Mouse (Mus musculus): ENCODE measurements around the gene Ttc23.
A peak's percentile ranks its signal among the peaks of the same experiment; 100 is the strongest.

Ttc23 gene

DNA sequence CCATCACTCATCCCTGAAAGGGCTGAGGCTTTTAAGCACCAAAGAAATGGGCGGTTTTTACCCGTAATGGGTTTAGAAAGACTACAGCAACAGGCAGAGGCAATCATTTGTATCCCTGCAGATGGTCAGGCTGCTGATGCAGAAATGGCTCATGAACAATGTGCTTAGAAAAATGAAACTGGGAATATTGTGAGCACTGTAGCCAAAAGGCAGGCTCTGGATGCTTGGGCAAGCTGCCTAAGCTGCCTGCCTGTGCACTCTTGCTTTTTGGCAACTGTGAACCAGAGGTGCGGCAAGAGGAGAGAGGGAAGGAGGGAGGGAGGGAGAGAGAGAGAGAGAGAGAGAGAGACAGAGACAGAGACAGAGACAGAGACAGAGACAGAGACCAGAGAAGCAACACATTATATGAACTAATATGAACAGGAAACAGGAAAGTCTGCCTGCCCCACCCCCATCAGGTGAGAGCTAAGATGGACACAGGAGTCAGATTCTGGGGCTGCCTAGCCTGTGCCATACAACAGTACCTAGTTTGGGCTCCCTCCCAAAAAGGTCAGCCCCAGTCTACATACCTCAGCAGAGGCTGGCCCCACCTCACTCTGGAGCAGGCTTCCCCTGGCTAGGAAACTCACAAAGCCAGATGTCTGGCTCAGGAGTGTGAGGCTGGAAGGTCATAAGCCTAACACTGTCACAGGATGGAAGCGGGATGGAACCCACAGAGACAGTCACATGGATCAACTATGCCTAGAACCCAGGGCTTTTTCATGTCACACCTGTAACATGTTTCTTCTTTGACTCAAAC, 102.4 kb downstream of the Ttc23 start:
- DNase-seq: no peak

DNA sequence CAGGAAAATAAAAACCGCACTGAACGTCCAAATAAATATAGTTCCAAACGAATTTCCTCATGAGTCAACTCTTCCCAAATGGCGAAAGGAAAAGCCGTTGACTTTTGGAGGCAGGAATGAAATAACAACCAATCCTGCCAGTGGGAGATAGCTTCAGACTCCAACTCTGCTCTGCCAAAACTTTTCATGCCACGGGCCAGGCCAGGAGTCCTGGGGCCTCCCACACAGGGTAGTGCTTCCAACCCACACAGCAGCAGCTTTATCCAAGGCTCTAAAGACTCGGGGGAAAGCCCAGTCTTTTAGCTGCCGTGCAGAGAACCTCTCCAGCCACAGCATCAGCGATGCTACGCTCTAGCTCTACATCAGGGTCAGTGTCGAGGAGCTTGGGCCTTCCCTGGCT, 107.4 kb downstream of the Ttc23 start:
- no peak for DNase-seq

DNA sequence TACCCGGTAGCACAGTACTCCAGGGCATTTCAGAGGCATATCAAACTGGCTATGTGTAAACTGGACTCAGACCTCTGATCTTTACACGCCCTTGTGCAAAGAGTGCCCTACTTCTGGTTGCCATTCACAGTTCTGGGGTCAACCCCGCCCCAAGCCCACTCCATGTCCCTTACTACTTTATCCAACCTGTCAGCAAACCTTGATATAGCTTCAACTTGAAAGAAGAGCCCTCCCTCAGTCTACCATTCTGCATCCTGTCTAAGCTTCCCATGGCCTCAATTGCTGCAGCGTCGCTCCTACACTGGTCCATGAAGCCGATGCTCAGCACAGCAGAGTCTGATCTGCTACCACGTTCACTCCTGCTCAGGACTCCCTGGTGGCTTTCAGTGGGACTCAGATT, 108.2 kb downstream of the Ttc23 start:
- DNase-seq: no peak

DNA sequence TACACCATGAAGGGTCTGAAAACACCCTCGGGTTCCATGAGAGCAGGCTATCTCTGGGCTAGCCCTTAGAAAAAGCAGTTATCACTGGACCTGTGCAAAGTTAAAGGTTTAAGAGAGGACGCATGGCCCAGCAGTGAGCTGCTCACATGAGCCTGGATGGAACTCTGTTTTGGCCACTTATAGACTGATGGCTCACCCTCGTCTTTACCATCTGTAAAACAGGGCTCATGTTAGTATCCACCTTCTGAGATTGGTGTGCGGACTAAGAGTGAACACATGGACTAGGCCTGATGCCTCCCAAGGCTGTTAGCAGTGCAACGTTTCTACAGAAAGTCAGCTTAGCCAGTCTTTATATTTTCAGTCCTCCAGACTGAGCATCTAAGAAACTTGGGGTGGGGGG, 109.4 kb downstream of the Ttc23 start:
- no peak for DNase-seq

DNA sequence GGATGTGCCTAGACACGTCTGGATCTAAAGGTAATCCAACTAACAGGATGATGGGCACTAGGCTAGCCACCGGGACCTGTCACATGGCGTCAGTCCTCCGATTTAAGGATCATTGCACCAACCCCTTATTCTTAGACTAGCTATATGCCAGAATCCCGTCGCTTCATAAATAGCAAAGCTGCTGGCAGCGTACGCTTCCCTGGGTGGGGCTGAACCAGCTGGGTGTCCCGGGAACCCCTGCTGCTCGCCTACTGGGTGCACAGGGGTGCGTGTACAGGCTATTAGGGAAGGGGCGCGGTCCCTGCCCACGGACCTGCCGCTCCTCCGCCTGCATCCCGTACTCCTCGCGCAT, 111.3 kb downstream of the Ttc23 start:
- DNase-seq: no peak

DNA sequence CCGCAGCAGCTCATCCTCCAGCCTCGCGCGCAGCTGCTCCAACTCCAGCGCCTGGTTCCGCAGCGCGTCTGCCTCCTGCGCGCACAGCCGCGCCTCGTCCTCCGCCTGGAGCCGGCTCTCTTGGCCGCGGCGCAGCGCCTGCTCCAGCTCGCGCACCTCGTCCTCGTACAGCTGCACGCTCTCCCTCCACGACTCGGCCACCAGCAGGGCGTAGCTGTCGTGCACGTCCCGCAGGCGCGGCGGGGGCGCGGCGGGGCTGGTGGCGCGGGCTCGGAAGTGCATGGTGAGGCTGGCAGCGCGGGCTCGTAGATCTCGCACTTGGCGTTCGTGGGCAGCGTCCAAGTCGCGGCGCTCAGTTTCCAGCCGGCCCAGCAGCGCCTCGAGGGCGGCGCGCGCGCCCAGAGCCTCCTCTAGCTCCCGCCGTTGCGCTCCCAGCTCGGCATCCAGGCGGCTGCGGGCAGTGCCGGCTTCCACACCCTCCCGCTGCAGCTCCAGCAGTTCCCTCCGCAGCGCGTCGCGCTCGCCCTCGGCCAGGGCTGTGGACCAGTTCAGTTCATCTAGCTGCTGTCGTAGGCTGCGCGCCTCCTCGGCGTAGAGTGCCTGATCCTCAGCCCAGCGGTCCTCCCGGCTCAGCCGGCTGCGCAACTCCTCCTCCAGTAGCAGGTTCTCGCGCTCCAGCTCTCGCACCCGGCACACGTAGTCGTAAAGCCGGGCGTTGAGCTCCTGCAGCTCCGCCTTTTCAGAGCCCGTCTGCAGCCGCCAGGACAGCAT, 111.8 kb downstream of the Ttc23 start:
- DNase-seq: peak; percentile 16

DNA sequence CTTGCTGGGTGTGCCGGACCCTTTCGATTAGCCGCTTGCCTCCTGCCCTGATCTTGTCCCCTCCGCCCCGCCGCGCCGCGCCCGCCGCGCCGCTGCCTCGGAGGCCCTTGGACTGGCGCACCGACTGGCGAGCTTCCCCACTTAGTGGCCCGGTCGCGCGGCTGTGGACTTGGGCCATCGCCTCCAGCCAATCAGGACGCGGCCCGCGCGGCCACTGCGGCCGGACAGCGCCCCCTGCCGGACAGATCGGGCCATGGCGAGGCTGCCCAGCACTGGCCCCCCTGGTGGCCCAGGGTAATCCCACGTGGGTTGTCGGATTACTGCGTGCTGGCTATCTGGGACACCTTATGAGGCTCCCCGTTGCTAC, 112.4 kb downstream of the Ttc23 start, which contains the start of gene Synm:
Synm (minus strand) TSS at position 114 of the 367 bp plus-strand sequence.
- DNase-seq: peak; percentile 92

DNA sequence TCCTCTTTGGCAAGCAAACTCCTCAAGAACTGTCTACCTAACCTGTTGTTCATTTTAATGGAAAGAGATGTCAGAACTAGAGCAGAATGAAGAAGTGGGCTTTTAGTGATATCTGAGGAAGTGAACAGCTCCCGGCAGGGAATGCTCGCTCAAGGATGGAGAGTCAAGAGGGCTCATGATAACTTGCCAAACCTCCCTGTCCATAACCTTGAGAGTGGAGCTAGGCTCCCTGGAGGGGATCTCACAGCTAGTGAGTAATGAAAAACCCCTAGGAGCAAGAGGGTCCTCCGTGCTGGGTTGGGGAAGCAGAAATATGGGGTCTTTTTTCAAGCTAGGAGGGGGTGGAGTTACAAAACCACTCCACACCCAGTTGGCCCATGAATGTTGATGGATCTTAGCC, 116.4 kb downstream of the Ttc23 start:
- DNase-seq: no peak

DNA sequence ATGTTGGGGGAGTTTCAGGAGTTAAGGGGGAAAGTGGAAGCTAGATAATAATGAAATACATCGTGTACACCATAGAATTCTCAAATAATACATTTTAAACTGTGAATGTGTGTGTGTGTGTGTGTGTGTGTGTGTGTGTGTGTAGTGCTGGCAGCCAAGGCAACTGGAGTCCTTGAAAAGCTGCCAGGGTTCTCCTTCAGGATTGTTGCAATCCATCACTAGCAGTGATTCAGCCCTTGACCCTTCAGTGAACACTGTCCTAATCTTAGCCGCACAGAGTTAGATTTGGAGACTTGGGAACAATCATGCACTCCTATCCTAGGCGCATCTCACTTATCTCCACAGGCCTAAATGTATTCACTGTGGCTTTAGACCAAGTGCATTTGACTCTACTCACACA, 120.9 kb downstream of the Ttc23 start:
- DNase-seq: no peak

DNA sequence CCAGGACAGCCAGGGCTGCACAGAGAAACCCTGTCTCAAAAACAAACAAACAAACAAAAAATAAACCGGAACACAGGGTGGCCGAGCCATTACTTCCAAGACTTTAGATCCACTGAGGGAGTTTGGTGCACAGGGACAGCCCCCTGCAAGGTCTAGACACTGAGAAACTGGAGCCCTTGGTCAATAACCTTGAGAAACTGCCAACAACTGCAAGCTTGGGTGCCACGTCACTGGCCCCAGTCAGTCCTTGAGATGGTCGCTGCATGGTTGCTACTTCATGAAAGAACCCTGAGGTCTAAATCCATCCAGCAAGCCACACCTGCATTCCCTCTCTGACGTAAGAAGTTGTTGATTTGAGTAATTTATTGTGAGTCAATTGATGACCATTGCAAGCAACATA, 122.3 kb downstream of the Ttc23 start:
- DNase-seq: no peak

DNA sequence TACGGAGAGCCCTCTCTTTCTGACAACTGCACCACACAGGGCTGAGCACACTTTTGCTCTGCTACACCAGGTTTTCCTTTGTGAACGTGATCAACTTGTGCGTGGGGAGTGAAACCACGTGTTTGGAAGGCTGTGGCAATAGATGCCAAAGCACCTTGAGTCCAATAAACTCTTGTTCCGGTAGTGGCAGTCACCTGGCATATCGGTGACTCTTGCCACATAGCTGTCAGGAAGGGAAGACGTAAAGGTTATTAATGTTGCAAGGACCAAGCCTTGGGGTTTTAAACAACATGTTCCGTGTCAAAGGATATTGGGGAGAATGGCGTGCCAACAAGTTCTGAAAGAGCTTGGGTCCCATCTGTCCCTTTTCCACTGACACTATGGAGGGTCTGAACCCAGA, 125.0 kb downstream of the Ttc23 start:
- no peak for DNase-seq

DNA sequence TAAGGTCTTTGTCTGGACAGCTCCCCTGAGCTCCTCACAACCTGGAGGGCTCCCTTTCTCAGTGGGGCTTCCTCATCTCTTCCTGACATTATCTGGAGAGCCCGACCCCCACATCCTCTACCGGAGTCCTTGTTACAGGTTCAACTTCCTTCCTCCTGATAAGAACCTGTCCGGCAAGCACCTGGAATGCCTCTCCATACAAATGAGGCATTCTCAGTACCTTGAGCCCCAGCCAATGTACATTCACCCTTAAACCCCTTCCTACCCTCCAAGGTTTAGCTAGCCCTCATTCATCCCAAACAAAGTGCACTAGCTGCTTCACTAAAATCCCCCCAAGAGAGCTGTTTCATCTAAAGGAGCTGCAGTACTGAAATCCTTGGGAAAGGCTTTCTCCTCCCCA, 128.4 kb downstream of the Ttc23 start:
- DNase-seq: no peak

DNA sequence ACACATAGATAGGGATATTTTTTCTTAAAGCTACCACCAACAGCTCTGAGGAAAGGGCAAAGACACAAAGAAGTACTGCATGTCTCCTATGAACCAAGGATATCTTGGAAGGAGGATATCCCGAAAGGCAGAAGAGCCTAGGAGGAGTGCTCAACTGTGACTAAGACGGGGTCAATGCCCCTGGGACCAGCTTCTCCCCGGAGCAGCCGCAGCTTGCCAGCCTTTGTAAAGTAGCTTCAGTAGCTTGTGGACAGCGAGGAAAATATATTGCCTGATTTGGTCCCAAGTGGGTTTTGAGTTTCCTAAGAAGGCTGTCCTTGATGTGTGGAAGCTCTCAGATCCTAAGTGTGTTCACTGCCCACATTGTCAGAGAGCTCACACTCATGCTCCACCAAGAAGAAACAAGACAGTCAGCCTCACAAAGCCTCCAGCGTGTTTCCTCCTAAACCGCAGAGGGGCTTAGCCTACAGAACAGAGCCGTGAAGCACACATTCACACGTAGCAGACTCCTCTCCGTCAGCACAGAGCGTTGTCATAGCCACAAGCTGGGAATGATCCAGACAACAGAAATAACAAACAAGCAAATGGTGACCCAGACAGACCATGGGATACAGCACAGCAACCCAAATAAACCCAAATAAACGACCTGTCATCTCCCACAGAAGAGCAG, 129.6 kb downstream of the Ttc23 start:
- DNase-seq: peak; percentile 32

DNA sequence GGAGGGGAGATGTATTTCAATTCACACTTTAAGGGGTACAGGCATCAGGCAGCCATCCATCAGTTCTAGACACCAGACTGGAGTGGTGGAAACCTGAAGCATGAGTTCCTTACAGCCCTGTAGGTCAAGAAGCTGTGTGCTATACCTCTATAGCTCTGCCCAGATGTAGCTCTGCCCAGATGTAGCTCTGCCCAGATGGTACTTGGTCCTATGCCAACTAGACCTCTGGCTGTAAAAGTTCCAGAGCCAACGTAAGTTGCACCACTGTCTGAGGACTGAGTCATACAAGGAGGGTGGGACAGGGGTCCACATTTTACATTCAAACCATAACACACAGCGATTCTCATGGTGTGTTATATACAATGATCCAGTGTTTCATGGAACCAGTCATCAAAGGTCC, 140.7 kb downstream of the Ttc23 start:
- no peak for DNase-seq

DNA sequence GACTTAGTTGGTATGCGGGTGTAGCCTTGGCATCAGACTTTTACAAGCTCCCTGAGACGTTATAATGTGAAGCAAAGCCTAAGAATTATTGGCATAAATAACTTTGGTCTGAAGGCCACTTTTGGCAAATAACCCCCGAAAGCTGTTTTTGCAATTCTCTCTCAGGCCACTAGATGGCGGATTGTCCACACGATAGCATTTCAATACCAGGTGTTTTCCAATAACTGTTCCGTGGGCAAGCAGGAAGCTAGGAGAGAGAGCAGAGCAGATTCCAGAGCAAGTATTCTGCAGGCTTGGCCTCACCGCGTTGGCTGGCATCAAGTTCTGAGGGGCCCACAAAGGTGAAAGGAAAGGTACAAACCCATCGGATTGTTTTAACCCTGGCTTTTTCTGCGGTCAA, 141.5 kb downstream of the Ttc23 start:
- DNase-seq: peak; percentile 79

DNA sequence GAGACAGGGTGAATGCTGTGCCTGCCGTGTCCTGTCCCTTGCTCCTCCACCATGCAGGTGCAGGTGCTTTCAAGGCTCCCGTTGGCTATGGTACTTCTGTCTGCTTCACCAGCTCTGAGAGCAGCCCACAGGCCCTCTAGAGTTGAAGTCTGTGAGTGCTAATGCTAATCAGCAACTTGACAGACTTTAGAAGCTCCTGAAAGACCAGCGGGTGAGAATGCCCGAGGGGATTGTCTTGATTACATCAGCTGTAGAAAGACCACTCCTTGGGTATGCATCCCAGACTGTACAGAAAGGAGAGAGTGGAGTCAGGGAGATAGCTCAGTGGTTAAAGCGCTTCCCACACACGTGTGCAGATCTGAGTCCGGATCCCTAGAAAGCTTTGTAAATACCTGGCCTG, 144.0 kb downstream of the Ttc23 start:
- DNase-seq: no peak

DNA sequence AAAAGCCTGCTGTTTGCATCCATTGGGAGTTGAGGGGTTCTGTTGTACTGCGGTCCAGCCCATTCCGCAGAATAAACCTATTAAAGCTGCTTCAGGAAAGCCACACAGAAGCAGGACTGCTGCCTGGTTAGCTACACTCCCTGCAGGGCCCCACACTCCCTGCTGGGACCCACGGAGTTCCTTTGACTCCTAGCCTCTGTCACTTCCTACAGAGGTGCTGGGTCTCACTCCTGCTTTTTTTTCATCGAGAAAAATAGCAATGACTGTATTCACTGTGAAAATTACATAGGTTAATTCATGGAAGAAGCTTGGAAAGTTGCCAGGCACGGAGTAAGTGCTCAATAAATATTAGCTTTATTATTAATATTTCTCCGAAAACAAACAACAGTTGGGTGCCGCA, 146.2 kb downstream of the Ttc23 start:
- DNase-seq: no peak

DNA sequence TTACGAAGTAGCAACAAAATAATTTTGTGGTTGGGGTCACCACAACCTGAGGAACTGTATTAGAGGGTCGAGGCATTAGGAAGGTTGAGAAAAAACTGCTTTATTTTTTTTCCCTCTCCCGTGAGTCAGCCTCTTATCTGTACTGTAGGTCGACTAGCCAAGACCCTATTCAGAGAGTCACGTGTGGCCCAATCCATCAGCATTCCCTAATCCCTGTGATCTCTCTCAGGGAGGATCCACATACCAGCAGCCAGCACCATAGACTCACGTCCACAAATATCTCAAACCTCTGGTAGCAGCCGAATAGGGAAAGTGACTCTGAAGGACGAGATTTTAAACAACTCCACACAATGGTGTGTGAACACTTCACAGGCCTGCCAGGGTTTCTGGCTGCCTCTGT, 149.9 kb downstream of the Ttc23 start:
- DNase-seq: no peak

DNA sequence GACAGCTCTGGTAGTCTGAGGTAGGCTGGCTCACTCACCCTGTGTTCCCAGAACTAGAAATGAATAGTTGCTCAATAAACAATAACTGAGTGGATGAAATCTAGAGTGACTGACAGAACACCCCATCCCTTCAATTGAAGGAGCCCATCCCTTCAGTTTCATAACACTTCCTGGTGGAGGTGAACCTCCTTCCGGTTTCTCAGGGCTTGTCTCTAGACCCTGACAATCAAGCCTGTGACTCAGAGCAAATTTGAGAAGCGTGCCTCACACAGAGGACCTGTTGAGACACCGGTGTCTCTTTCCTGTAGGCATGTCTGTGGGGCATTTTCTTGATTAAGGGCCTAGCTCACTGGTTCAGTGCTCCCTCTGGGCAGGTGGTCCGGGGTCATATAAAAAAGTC, 151.3 kb downstream of the Ttc23 start:
- DNase-seq: no peak

DNA sequence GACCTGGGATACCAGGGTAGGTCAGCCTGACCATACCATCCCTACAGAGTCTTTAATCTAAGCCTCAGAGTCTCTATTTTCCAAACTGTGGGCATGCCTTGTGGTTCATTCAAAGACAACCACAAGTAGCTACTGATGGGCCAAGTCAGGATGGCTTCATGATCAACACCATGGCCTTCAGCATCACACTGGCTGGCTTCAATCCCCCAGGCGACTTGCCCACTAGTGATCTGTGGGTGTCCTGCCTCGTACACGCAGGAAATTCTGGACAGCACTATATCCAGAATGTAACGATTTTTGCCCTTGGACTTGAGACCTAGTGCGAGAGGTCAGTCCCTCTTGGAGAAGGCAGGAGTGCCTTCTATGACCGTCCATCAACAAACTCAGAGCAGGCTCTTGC, 153.3 kb downstream of the Ttc23 start:
- DNase-seq: no peak

DNA sequence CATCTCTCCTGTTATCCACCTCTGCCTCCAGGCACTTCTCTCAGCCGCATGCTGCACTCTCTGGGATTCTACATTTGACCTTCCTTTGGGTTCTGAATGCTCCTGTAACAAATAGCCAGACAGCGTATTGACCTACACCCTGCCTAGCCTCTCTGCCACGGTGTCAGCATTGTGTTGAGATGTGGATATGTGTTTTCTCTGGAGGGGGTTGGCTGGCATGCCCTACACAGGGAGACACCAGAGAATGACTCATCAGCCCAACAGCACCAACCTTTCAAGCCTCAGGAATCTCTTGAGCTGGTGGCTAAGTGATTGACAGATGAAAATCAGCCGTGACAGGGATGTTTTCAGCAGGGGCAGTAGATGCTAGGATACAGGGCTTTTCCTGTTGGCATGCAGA, 153.8 kb downstream of the Ttc23 start:
- no peak for DNase-seq

DNA sequence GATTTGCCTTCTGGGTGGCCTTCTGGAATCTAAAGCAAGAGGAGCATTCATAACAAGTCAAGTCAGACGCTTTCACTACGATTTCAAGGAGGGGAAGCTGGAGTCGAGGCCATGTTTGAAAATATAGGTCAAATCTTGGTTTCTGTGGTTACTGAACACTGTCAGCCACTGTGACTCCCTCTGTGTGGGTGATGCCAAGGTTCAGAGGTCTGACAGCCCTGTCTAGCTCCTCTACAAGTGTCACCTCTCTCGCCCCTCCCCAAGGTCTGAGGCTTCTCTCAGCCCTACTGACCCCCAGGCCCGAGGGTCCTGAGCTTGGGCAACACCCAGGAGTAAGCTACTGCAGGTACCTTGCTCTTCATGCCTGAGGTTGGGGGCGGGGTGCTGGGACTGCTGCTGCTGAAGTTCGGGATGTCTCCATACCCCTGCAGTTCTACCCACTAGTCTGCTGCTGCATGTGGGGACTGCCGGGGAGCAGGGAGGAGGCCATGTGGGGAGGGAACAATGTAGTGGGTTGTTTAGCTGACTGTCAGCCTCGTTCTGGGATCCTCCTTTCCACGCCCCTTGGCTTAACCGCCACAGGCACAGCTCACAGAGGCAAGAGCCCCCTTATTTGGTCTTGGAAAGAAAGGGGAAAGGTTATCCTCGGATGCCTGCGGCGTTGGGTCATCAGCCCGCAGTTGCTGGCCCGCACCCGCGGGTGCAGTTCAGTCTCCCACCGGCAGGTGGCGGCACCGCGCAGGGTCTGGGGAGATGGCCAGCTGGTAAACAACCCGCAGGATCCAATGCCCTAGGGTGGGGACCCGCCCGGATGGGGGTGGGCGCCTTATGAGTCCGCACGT, 156.0 kb downstream of the Ttc23 start:
- peak; percentile 75 for DNase-seq

DNA sequence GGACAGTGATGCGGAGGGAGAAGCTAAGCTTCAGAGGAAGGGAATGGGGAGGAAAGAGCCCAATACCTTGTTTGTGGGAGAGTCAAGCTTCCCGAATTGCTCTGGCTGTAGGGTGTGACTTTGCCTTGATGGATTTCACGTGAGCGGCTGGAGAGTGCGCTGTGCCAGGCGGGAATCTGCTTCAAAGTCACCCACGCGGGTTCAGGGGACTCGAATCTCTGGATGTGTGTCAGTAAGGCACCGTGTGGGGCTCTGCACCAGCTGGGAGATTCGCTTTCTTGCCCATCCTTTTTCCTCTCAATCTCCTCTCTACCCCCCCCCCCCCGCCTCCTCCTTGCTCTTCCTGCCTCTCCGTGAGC, 156.6 kb downstream of the Ttc23 start:
- no peak for DNase-seq
